ENCODE assay signal across 7 mouse cellular contexts in genomic region chr15:96642436-96643405, GRCm38 (mm10). TPM values are rescaled to one million over a fixed set of nuclear protein-coding genes. Genes with fewer than 3 reads are reported as not detected.
DNase-seq lines count a peak whose midpoint lies in the region; ATAC-seq lines count a peak whose summit lies in the region.

Gene Slc38a1 (minus strand): TSS chr15:96642913.

- no peaks in the 10 kb centered on the region for H3K36me3 ChIP-seq in forebrain, embryonic 15.5 days
- peaks cover 3% of the 10 kb centered on the region; the same call in 1 of the 2 replicates for H3K36me3 ChIP-seq in hindbrain, embryonic 12.5 days

- peak within 1 kb of the TSS; percentile 78 for H3K4me2 ChIP-seq in forebrain, embryonic 15.5 days (replicated peaks)
- H3K4me2 ChIP-seq in hindbrain, embryonic 12.5 days (replicated peaks) = peak within 1 kb of the TSS; percentile 63

- under 1% methylated on average over 62 of the region's 70 CpGs for WGBS in forebrain, embryonic 15.5 days
- WGBS in hindbrain, embryonic 12.5 days = under 1% methylated on average over 67 of the region's 70 CpGs

- peak within 1 kb of the TSS; percentile 100 for H3K27ac ChIP-seq in forebrain, embryonic 15.5 days (replicated peaks)
- peak within 1 kb of the TSS; percentile 100 for H3K27ac ChIP-seq in hindbrain, embryonic 12.5 days

- H3K9me3 ChIP-seq in forebrain, embryonic 15.5 days = no peaks in the 10 kb centered on the region
- H3K9me3 ChIP-seq in hindbrain, embryonic 12.5 days (replicated peaks) = no peaks in the 10 kb centered on the region

- DNase-seq in T-cell, adult 2 months (ENCODE audit: low spot score) = peak; percentile 79
- DNase-seq in left cerebral cortex, postnatal 14 days (ENCODE audit: low spot score in 2 of 2) = peak; percentile 51 to 59
- DNase-seq in right cerebral cortex, postnatal 25 days = peak; percentile 66

- peak; percentile 38 for ATAC-seq in cerebellum, adult (ENCODE audit: insufficient number of reproducible peaks, low FRiP score, low TSS enrichment)
- peak; percentile 81 for ATAC-seq in forebrain, embryonic 15.5 days (replicated peaks)
- ATAC-seq in hindbrain, embryonic 12.5 days (ENCODE audit: low FRiP score) = peak; percentile 85
- peak; percentile 26 for ATAC-seq in megakaryocyte progenitor cell, adult 5-6 weeks (replicated peaks; ENCODE audit: poor library complexity)

- H3K27me3 ChIP-seq in forebrain, embryonic 15.5 days = no peaks in the 10 kb centered on the region
- H3K27me3 ChIP-seq in hindbrain, embryonic 12.5 days = no peaks in the 10 kb centered on the region

- peak within 1 kb of the TSS; percentile 100 for H3K9ac ChIP-seq in forebrain, embryonic 15.5 days (replicated peaks)
- peak within 1 kb of the TSS; percentile 99 for H3K9ac ChIP-seq in hindbrain, embryonic 12.5 days

- intact Hi-C loops in left cerebral cortex, postnatal 14 days (cut with DNase I) = loop anchor here (5.0 kb wide), 1 partner anchor 50 kb away; no protein-coding TSS in a partner anchor

- peaks cover 34% of the 10 kb centered on the region for H3K4me1 ChIP-seq in forebrain, embryonic 15.5 days
- H3K4me1 ChIP-seq in hindbrain, embryonic 12.5 days = peaks cover 25% of the 10 kb centered on the region

- peak within 1 kb of the TSS; percentile 96 for H3K4me3 ChIP-seq in forebrain, embryonic 15.5 days
- H3K4me3 ChIP-seq in hindbrain, embryonic 12.5 days = peak within 1 kb of the TSS; percentile 88

RNA-seq across cellular contexts. Expression of gene Slc38a1, which starts in this region (rescaled TPM):
- polyA plus RNA-seq in forebrain, embryonic 15.5 days (2015; fragmentation: Nextera tagmentation; extraction: Ambion mirVana) = 145 and 147 TPM in 2 replicates
- polyA plus RNA-seq in hindbrain, embryonic 12.5 days (2016; fragmentation: Nextera tagmentation; extraction: Ambion mirVana) = 152 and 155 TPM in 2 replicates
- total RNA-seq in left cerebral cortex, postnatal 14 days (2021) = 10 to 100 TPM; 88.3 to 90.2 TPM
- 94.0 and 107 TPM in 2 replicates for total RNA-seq in megakaryocyte progenitor cell, adult 5-6 weeks (2015)
- total RNA-seq in megakaryocyte progenitor cell, adult 5-6 weeks (2017) = 53.2 and 63.8 TPM in 2 replicates

Comparison
In these comparisons a context has a peak if more than half of its experiments do, and no peak if none do; other contexts are left out.
1. Peak in every context shown above with its lines: DNase-seq, ATAC-seq, H3K4me3 ChIP-seq and H3K27ac ChIP-seq.
2. ATAC-seq: peak in every context shown above with its lines; median percentile 85 in hindbrain, embryonic 12.5 days; 81 in forebrain, embryonic 15.5 days; 38 in cerebellum, adult; 26 in megakaryocyte progenitor cell, adult 5-6 weeks.